Mouse (Mus musculus): ENCODE data around the gene Rsph9. TPM values are rescaled to one million over a fixed set of nuclear protein-coding genes. Genes with fewer than 3 reads are reported as not detected.
A peak's percentile ranks its signal among the peaks of the same experiment; 100 is the strongest.

Rsph9 gene
- polyA plus RNA-seq (2014; fragmentation: Nextera tagmentation; extraction: Ambion mirVana), result 11.7 and 14.6 TPM in 2 replicates

DNA sequence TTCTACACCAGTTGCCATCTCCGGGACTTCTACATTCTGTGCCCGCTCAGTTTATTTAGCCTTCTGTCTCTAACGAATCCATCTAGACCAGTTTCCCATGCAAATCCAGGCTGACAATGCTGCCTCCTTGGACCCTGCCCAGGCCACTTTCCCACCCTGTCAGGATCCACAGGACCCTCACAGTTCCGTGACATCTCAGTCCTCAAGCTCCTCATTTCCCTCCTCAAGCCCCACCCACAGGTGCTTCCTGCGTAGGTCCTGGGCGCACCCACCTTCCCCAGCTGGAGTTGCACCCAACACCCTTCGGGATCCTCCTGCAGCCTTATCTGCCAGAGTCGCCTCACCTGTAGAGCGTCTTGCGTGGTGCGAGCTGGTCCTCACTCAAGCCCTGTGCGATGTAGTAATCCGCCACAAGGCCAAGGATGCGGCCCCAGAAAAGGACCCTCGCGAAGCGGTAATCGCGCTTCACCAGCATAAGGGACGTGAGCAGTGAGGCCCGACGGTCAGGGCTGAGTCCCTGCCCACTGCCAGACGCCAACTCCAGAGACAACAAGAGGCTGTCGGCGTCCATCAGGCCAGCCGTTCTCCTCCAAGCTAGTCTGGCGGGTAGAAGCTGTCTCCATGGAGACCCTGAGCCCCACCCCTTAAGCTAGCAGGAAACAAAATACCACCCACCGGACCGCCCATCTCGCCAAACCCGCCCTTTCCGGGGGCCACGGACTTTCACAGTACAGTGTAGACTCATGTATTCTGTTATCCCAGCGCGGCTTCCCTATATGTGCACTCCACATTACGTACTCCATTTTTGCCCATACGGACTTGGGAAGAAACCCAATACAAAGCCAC is at the start of gene Rsph9:
Gene Rsph9 (minus strand): TSS at position 639 of the 846 bp plus-strand sequence.
- ATAC-seq (replicated peaks; ENCODE audit: low FRiP score, low TSS enrichment, low read depth) (peak; percentile 95), DNase-seq (ENCODE audit: low spot score) (peak; percentile 92)
- WGBS, result 6% methylated on average over 37 of the region's 37 CpGs
- H3K4me3 ChIP-seq (ENCODE audit: low read depth, low read length), result peak within 1 kb of the TSS; percentile 49
- 0 out of 2 replicates have a peak within 1 kb of the TSS, but pooled peaks have one; percentile 12 for H3K27ac ChIP-seq (ENCODE audit: low read depth)
- H3K27me3 ChIP-seq (replicated peaks; ENCODE audit: control insufficient read depth, insufficient read depth, low read length), result no peaks in the 10 kb centered on the region
- no peaks in the 10 kb centered on the region for H3K9me3 ChIP-seq (ENCODE audit: control insufficient read depth, low read length)
- peaks cover 25% of the 10 kb centered on the region for H3K36me3 ChIP-seq (ENCODE audit: control insufficient read depth, insufficient read depth, low read length)
- peak within 1 kb of the TSS; percentile 27 for H3K9ac ChIP-seq (ENCODE audit: low read length)
- H3K4me1 ChIP-seq (replicated peaks; ENCODE audit: control insufficient read depth, insufficient read depth, low read length), result peaks cover 6% of the 10 kb centered on the region; the same call in 1 of the 2 replicates
- peak within 1 kb of the TSS; percentile 85 for H3K4me2 ChIP-seq (ENCODE audit: low read length)

DNA sequence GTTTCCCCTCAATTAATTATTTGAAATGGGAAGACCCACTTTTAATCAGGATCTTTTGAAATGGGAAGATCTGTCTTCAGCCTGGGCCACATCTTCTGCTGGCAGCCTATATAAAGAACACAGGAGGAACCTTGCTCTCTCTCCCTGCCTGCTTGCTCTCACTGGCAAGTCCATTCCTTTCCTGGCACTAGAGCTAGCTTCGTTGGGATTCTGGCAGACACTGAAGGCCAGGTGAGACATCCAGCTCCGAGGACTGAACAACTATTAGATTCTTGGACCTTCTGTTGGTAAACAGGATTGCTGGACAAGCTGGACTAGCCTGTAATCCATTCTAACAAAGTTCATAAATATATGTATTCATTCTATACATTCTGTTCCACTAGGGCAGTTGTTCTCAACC is 44.8 kb upstream of the Rsph9 start:
- Histone ChIP-seq H3K36me3 (ENCODE audit: control insufficient read depth, insufficient read depth, low read length) (peaks cover 80% of the 10 kb centered on the region), H3K4me1 (replicated peaks; ENCODE audit: control insufficient read depth, insufficient read depth, low read length) (no peaks in the 10 kb centered on the region), H3K9ac (ENCODE audit: low read length) (no peak overlapping the region), H3K27me3 (replicated peaks; ENCODE audit: control insufficient read depth, insufficient read depth, low read length) (no peaks in the 10 kb centered on the region), H3K4me3 (ENCODE audit: low read depth, low read length) (no peak overlapping the region), H3K27ac (ENCODE audit: low read depth) (no peak overlapping the region), H3K4me2 (ENCODE audit: low read length) (no peak overlapping the region), H3K9me3 (ENCODE audit: control insufficient read depth, low read length) (no peaks in the 10 kb centered on the region)
- ATAC-seq (replicated peaks; ENCODE audit: low FRiP score, low TSS enrichment, low read depth) (no peak), DNase-seq (ENCODE audit: low spot score) (no peak)
- WGBS, result 91% methylated on average over 2 of the region's 2 CpGs

DNA sequence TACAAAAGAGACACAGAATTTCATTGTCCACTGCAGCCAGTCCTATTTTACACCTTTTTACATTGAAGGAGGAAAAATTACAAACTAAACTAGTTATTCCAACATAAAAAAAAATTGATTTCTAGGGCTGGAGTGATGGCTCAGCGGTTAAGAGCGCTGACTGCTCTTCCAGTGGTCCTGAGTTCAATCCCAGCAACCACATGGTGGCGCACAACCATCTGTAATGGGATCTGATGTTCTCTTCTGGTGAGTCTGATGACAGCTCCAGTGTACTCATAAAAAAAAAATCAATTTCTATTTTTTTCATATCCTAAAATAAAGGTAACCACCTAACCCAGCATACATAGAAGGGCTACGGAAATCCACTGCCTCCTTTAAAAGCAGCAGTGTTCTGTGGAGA is 38.3 kb upstream of the Rsph9 start:
- no peak for ATAC-seq (replicated peaks; ENCODE audit: low FRiP score, low TSS enrichment, low read depth)
- Histone ChIP-seq H3K9ac (ENCODE audit: low read length) (no peak overlapping the region), H3K27ac (ENCODE audit: low read depth) (no peak overlapping the region), H3K27me3 (replicated peaks; ENCODE audit: control insufficient read depth, insufficient read depth, low read length) (no peaks in the 10 kb centered on the region), H3K4me1 (replicated peaks; ENCODE audit: control insufficient read depth, insufficient read depth, low read length) (no peaks in the 10 kb centered on the region), H3K9me3 (ENCODE audit: control insufficient read depth, low read length) (no peaks in the 10 kb centered on the region), H3K4me2 (ENCODE audit: low read length) (no peak overlapping the region), H3K36me3 (ENCODE audit: control insufficient read depth, insufficient read depth, low read length) (peaks cover 87% of the 10 kb centered on the region), H3K4me3 (ENCODE audit: low read depth, low read length) (no peak overlapping the region)
- DNase-seq (ENCODE audit: low spot score), result no peak
- WGBS, result 88% methylated on average over 4 of the region's 4 CpGs

DNA sequence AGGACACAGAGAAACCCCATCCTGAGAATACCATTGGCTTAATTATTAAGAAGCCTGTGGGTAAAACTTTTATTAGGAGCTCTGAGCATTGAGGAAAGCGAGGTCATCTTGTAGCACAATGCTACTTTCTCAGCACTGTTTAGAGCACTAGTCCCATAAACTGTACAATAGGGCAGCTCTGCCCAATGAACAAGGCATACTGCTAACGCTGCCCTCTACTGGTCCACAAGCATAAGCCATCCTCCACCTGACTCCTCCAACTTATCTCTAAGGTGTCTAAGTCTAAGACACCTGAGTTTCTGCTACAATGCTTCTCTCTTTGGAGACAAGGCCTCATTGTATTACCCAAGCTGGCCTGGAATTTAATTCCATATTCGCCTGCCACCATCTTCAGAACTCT is 26.5 kb upstream of the Rsph9 start:
- Histone ChIP-seq H3K9me3 (ENCODE audit: control insufficient read depth, low read length) (no peaks in the 10 kb centered on the region), H3K9ac (ENCODE audit: low read length) (no peak overlapping the region), H3K27ac (ENCODE audit: low read depth) (no peak overlapping the region), H3K27me3 (replicated peaks; ENCODE audit: control insufficient read depth, insufficient read depth, low read length) (no peaks in the 10 kb centered on the region), H3K4me2 (ENCODE audit: low read length) (no peak overlapping the region), H3K36me3 (ENCODE audit: control insufficient read depth, insufficient read depth, low read length) (peaks cover 87% of the 10 kb centered on the region), H3K4me3 (ENCODE audit: low read depth, low read length) (no peak overlapping the region), H3K4me1 (replicated peaks; ENCODE audit: control insufficient read depth, insufficient read depth, low read length) (no peaks in the 10 kb centered on the region)
- WGBS, result 83% methylated on average over 3 of the region's 3 CpGs
- no peak for ATAC-seq (replicated peaks; ENCODE audit: low FRiP score, low TSS enrichment, low read depth)
- no peak for DNase-seq (ENCODE audit: low spot score)

DNA sequence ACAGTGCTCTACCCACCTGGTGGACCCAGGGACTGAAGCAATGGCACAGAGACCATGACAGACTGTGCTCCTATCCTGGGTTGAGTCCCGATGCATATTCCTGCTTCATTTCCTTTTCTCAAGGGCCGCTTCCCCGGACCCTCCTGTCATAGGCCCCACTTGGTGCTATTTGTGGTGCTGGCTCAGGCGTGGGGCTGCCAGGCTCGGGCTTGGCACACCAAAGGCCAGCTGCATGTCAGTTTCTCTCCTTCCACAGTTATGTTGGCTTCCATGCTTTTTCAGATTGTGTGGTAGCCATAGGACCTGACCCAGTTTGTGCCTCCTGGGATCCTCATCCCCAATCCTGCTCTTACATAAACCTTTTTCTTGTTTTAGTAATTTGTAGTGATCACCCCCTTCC is 24.8 kb upstream of the Rsph9 start:
- Histone ChIP-seq H3K36me3 (ENCODE audit: control insufficient read depth, insufficient read depth, low read length) (peaks cover 93% of the 10 kb centered on the region), H3K4me3 (ENCODE audit: low read depth, low read length) (no peak overlapping the region), H3K9me3 (ENCODE audit: control insufficient read depth, low read length) (no peaks in the 10 kb centered on the region), H3K27me3 (replicated peaks; ENCODE audit: control insufficient read depth, insufficient read depth, low read length) (no peaks in the 10 kb centered on the region), H3K4me1 (replicated peaks; ENCODE audit: control insufficient read depth, insufficient read depth, low read length) (no peaks in the 10 kb centered on the region), H3K27ac (ENCODE audit: low read depth) (no peak overlapping the region), H3K9ac (ENCODE audit: low read length) (no peak overlapping the region), H3K4me2 (ENCODE audit: low read length) (no peak overlapping the region)
- no peak for ATAC-seq (replicated peaks; ENCODE audit: low FRiP score, low TSS enrichment, low read depth)
- 95% methylated on average over 5 of the region's 5 CpGs for WGBS
- DNase-seq (ENCODE audit: low spot score), result no peak

- DNase-seq (ENCODE audit: low spot score), result no peak
- 49% methylated on average over 5 of the region's 5 CpGs for WGBS
- H3K9me3 ChIP-seq (ENCODE audit: control insufficient read depth, low read length), result no peaks in the 10 kb centered on the region
- no peak overlapping the region for H3K4me2 ChIP-seq (ENCODE audit: low read length)
- no peaks in the 10 kb centered on the region for H3K4me1 ChIP-seq (replicated peaks; ENCODE audit: control insufficient read depth, insufficient read depth, low read length)
- no peak overlapping the region for H3K4me3 ChIP-seq (ENCODE audit: low read depth, low read length)
- H3K9ac ChIP-seq (ENCODE audit: low read length), result no peak overlapping the region
- peaks cover 92% of the 10 kb centered on the region for H3K36me3 ChIP-seq (ENCODE audit: control insufficient read depth, insufficient read depth, low read length)
- no peak for ATAC-seq (replicated peaks; ENCODE audit: low FRiP score, low TSS enrichment, low read depth)
- no peaks in the 10 kb centered on the region for H3K27me3 ChIP-seq (replicated peaks; ENCODE audit: control insufficient read depth, insufficient read depth, low read length)
- no peak overlapping the region for H3K27ac ChIP-seq (ENCODE audit: low read depth)
Measured at GRCm38 (mm10) chr17:46168318-46168717, 24.3 kb upstream of the Rsph9 start.

DNA sequence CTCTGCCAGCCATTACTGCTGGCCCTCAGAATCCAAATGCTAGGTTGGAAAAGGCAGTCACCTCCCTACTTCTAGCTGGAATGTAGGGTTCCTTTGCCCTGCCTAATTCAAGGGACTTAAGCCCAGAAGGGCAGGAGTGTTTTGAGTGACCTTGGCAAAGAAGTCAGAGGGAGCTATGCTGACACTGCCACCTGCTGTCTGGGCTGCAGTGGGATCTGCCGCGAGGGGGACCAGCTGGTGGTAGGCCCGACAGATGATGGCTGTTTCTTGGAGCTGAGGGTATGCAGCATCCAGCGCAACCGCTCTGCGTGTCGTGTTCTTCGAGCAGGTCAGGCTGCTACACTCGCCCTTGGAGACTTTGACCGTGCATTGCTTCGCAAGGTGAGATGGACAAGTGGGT is 23.0 kb upstream of the Rsph9 start:
- WGBS, result 81% methylated on average over 11 of the region's 11 CpGs
- no peak overlapping the region for H3K4me2 ChIP-seq (ENCODE audit: low read length)

DNA sequence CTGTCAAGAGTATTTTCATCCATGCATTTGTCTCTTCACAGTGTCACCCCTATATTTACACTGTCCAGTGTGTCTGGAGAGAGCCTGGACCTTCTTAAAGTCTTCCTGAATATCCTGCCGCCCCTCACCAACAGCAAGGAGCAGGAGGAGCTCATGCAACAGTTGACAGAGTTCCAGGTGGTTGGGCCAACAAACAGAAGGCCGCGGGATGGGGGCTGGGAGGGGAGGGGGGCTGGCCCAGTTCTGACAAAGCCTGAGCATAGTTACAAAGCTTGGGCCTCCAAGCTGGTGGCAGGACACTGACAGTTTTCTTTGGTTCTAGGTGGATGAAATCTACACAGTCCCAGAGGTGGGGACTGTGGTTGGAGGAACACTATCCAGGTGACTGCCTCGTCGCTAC is 22.3 kb upstream of the Rsph9 start:
- DNase-seq (ENCODE audit: low spot score) (no peak), ATAC-seq (replicated peaks; ENCODE audit: low FRiP score, low TSS enrichment, low read depth) (no peak)
- H3K9me3 ChIP-seq (ENCODE audit: control insufficient read depth, low read length), result no peaks in the 10 kb centered on the region
- H3K27me3 ChIP-seq (replicated peaks; ENCODE audit: control insufficient read depth, insufficient read depth, low read length), result no peaks in the 10 kb centered on the region
- H3K27ac ChIP-seq (ENCODE audit: low read depth), result no peak overlapping the region
- H3K4me3 ChIP-seq (ENCODE audit: low read depth, low read length), result no peak overlapping the region
- peaks cover 72% of the 10 kb centered on the region for H3K36me3 ChIP-seq (ENCODE audit: control insufficient read depth, insufficient read depth, low read length)
- no peak overlapping the region for H3K4me2 ChIP-seq (ENCODE audit: low read length)
- peaks cover 17% of the 10 kb centered on the region for H3K4me1 ChIP-seq (replicated peaks; ENCODE audit: control insufficient read depth, insufficient read depth, low read length)
- WGBS, result 58% methylated on average over 5 of the region's 5 CpGs
- H3K9ac ChIP-seq (ENCODE audit: low read length), result no peak overlapping the region

More for the DNA sequence above, 23.0 kb upstream of the Rsph9 start:
- Histone ChIP-seq H3K27me3 (replicated peaks; ENCODE audit: control insufficient read depth, insufficient read depth, low read length) (no peaks in the 10 kb centered on the region), H3K36me3 (ENCODE audit: control insufficient read depth, insufficient read depth, low read length) (peaks cover 79% of the 10 kb centered on the region), H3K4me1 (replicated peaks; ENCODE audit: control insufficient read depth, insufficient read depth, low read length) (peaks cover 12% of the 10 kb centered on the region), H3K9me3 (ENCODE audit: control insufficient read depth, low read length) (no peaks in the 10 kb centered on the region), H3K9ac (ENCODE audit: low read length) (no peak overlapping the region), H3K4me3 (ENCODE audit: low read depth, low read length) (no peak overlapping the region), H3K27ac (ENCODE audit: low read depth) (no peak overlapping the region)
- ATAC-seq (replicated peaks; ENCODE audit: low FRiP score, low TSS enrichment, low read depth), result no peak
- DNase-seq (ENCODE audit: low spot score), result no peak

- Histone ChIP-seq H3K27me3 (replicated peaks; ENCODE audit: control insufficient read depth, insufficient read depth, low read length) (no peaks in the 10 kb centered on the region), H3K36me3 (ENCODE audit: control insufficient read depth, insufficient read depth, low read length) (peaks cover 64% of the 10 kb centered on the region), H3K9me3 (ENCODE audit: control insufficient read depth, low read length) (no peaks in the 10 kb centered on the region), H3K4me3 (ENCODE audit: low read depth, low read length) (no peak overlapping the region), H3K4me2 (ENCODE audit: low read length) (no peak overlapping the region), H3K4me1 (replicated peaks; ENCODE audit: control insufficient read depth, insufficient read depth, low read length) (peaks cover 17% of the 10 kb centered on the region), H3K9ac (ENCODE audit: low read length) (no peak overlapping the region), H3K27ac (ENCODE audit: low read depth) (no peak overlapping the region)
- DNase-seq (ENCODE audit: low spot score), result no peak
- WGBS, result 83% methylated on average over 12 of the region's 12 CpGs
- ATAC-seq (replicated peaks; ENCODE audit: low FRiP score, low TSS enrichment, low read depth), result no peak
Measured at GRCm38 (mm10) chr17:46165460-46165859, 21.4 kb upstream of the Rsph9 start.
